Mouse (Mus musculus): ENCODE results near the gene Olfr1490.
"Not testable (repeated sequence)": the region's sequence is repeated elsewhere in the genome, so short reads cannot be mapped to it uniquely, and the experiment has no call there.

Olfr1490 gene

DNA sequence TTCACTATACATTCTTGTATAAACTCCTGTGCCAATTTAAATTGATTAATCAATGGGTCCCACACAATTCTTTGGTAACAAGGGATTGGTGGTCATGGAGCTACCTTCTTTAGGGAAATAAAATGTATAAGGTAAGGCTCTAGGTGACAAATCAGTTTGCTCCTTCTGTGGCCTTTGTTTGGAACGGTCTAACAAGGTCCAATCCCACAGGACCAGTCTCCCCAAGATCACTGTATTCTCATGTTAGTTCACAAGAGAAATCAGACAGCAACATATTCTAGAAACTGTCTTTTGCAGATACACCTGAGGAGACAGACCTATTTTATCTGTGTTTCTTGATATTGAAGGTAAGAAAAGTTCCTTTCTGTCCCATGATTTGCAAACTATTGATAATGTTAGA is at the start of gene Olfr1490:
TSS of gene Olfr1490 (plus strand) at position 301 of the 400 bp plus-strand sequence.
- no peak for DNase-seq (ENCODE audit: low spot score in 2 of 2)

DNA sequence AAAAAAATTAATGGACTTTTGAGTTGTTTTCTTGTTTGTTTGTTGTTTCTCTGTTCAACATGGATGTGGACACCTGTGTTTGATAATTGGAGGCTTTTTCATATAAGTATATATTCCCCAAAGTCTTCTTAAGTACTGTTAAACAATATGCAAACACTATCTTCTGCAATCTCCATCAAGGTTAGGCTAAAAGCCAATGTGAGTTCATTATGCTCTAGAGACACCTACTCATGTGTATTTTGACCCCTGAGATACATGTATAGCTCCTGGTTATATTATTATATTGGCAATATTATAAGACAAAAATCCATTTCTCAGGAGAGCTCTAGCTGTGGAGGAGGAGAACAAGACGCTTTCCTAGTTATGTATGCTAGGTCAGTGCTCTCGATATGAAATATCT is 33.8 kb upstream of the Olfr1490 start, which contains the start of gene Olfr1487:
TSS of gene Olfr1487 (plus strand) at position 301 of the 400 bp plus-strand sequence.
- DNase-seq (ENCODE audit: low spot score in 2 of 2), result not testable (repeated sequence)

- DNase-seq (ENCODE audit: low spot score in 2 of 2), result no peak
Measured at GRCm38 (mm10) chr19:13631321-13631720, 19.6 kb upstream of the Olfr1490 start, which contains the start of gene Olfr1489. Gene Olfr1489 (plus strand): TSS chr19:13631621.

GRCm38 (mm10) chr19:13696968-13697367 is 46.1 kb downstream of the Olfr1490 start, which contains the start of gene Olfr1491:
Gene Olfr1491 (plus strand): TSS chr19:13697268.
- no peak for DNase-seq (ENCODE audit: low spot score in 2 of 2)
